Mouse (Mus musculus): ENCODE measurements at regions not wholly inside any gene's neighbourhood (a gene's known extent, or its start where the extent isn't known, plus 50 kb on each side); places are given as distances from the start of the nearest gene placed in this dataset.

DNA sequence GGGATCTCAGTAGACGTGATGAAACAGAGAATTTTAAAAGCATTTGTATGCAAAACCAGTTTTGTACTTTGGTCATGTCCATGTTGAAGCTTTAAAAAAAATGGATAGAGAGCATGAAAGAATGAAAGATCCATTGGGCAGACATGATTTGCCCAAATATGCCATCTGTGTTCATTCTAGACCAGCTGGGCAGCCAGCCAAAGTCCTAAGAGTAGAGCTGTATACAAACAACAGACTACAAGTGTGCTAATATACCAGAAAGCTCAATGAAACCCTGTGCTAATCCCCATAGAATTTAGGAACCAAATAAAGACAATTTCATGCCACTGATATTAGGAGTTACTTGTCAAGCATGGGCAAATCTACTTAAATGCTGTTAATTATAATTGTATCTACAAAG lies 105.1 kb upstream of the Zwint start:
- in situ Hi-C loops (cut with MboI, MseI): no loop called here

DNA sequence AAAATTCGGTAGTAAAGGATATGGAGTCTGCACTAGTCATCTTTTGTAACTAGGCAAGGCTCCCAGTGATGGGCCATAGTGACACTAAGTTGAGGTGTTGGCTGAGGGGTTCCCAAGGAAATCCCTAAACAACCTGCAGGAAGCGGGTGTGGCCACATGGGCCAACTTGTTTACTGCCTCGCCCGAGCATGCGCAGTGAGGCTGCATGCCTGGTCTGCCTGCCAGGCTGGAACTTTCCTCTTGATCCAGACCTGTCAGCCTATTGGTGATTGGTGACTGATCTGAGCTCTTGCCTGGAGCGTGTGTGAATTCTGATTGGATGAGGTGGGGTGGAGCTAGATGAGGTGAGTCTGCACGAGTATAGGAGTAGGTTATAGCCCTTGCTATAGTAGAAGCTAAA lies 103.1 kb upstream of the Zwint start:
- in situ Hi-C loops (cut with MboI, MseI): no loop called here

DNA sequence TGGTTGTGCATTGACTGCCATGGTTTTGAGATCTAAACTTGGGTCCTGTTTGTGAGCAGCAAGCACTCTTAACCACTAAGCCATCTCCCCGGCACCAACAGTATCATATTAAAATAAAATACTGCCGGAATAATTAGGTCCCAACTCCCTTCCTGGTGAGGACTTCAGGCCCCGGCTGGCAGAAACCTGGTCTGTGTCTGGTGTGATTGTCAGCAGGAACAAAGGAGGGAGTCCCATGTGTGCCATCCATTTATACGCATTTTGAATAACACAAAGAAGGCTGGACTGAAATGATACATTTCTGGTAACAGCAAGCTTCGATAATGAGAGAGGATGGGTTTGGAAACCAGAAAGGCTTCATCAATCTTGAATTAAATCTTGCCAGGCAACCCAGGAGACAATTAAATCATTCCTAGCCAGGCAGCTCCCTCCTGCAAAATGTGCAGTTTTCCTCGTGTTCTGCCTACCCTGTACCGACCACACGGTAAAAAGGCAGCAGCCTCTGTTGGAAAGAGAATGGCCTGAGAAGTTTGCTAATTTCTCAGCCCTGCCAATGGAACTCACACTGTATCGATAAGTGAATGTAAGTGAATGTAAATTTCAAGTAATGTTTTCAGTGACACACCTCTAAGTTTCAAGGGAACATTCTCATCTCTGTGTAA lies 80.5 kb upstream of the Zwint start:
- in situ Hi-C loops (cut with MboI, MseI): no loop called here

DNA sequence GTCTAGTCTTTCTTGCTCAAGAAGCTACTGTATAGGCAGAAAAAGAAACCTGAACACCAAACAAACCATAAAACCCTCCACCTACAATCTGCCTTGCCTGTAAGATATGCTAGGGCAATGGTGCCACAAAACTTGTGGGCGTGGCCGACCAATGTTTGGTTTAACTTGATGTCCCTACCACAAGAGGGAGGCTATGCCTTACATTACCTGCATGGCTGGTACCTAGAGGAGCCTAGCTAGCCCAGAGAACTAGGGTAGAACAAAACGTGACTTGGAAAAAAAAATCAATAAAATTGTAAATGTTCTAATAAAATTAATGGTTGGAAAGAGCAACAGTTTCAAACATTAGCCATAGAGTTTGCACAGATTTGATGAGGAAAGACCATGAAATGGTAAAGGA lies 76.9 kb upstream of the Zwint start:
- in situ Hi-C loops (cut with MboI, MseI): no loop called here

DNA sequence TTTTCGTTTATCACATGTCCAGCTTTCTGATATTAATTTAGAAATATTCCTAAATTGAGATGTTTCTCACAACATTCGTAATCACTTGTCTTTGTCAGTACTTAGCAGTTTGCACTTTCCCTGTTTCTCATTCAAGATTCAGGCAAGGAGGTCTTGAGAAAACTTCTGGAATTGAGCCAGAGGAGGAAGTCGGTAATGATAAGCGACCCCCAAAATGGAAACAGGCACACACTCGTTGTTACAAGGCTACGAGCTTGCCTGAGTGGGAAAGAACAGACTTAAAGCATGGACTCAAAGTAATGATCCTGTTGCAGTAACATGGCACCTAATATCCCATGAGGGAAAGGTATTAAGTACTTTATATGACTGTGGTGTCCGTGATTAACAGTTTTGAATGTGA lies 76.1 kb upstream of the Zwint start:
- in situ Hi-C loops (cut with MboI, MseI): no loop called here

DNA sequence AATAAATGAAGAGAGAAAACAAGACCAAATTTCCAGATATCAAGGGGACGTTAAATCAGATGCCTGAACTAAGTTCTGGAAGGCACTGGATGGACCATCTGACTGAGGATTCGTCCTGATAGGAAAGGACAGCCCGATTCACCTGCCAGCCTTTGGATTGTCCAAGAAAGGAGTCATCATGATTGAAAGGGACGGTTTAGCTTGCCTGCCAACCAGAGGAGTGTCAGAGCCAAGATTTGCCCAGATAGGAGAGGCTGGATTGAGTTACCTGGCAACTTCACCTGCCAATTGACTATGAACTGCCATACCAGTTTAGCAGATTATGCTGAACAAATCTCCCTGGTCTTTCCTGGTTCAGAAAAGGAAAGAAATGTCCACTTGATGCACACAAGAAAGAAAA lies 73.3 kb upstream of the Zwint start:
- in situ Hi-C loops (cut with MboI, MseI): no loop called here

DNA sequence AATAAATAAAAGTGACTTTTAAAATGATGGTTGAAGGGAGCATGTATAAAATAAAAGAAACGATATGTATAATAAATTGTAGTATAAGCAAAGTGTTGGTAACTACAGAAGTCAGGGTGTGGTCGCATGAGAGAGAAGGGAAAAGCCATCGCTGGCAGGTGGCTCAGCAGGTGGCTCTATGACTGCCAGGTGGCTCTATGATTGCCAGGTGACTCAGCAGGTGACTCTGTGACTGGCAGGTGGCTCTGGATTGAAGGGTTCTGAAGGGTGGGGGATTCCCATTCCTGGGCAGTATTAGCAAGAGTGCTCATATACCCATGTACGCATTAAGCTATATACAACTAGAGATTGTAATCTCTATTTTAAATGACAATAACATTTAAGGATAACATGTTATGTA lies 66.1 kb upstream of the Zwint start:
- in situ Hi-C loops (cut with MboI, MseI): no loop called here

DNA sequence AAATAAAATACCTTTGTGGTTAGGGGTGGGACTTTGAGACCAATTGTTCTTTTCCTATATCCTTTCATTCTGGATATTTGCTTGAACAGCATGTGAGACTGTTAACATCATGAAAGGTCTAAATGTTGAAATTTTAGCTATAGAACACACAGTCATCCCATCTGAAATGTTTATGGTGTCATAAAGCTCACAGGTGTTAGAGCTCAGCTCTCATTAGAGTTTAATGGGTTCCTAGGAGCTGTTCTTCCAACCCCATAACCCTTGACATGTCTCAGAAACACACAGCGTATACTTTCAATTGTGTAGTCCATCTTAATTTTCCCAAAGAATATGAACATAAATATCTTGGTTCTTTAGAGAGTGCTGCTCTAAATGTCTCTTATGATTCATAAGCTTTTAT lies 61.6 kb upstream of the Zwint start:
- in situ Hi-C loops (cut with MboI, MseI): no loop called here
